Mouse (Mus musculus): ENCODE data around the gene Lrrc47. TPM values are rescaled to one million over a fixed set of nuclear protein-coding genes. Genes with fewer than 3 reads are reported as not detected.

Lrrc47 gene
- polyA plus RNA-seq, 1 experiment, result not detected

- WGBS, result 72% methylated on average over 4 of the region's 4 CpGs
- Histone ChIP-seq H3K4me3 (ENCODE audit: insufficient read depth, low read depth, low read length) (no peak overlapping the region), H3K4me1 (ENCODE audit: control insufficient read depth, insufficient read depth, low read length) (no peaks in the 10 kb centered on the region)
These were observed 46.2 kb downstream of the Lrrc47 start for GRCm38 (mm10) chr4:154057696-154058095.

GRCm38 (mm10) chr4:154064827-154065773, 53.6 kb downstream of the Lrrc47 start:
- WGBS, result 61% methylated on average over 14 of the region's 14 CpGs
- TF ChIP-seq POLR2A (IDR thresholded peaks at IDR 0.05; ENCODE audit: insufficient read depth, low read depth, low read length) (no peak), CTCF (IDR thresholded peaks at IDR 0.05; ENCODE audit: insufficient read depth, low read depth, low read length) (no peak)
- H3K4me1 ChIP-seq (ENCODE audit: control insufficient read depth, insufficient read depth, low read length), result no peaks in the 10 kb centered on the region
- no peak overlapping the region for H3K27ac ChIP-seq (ENCODE audit: insufficient read depth, low read depth, low read length)
- H3K4me3 ChIP-seq (ENCODE audit: insufficient read depth, low read depth, low read length), result no peak overlapping the region

More at GRCm38 (mm10) chr4:154057696-154058095, 46.2 kb downstream of the Lrrc47 start:
- no peak overlapping the region for H3K27ac ChIP-seq (ENCODE audit: insufficient read depth, low read depth, low read length)
- no peak for TF ChIP-seq CTCF (IDR thresholded peaks at IDR 0.05; ENCODE audit: insufficient read depth, low read depth, low read length)

- 7% methylated on average over 5 of the region's 5 CpGs for WGBS
These were observed 59.4 kb downstream of the Lrrc47 start for GRCm38 (mm10) chr4:154070896-154071295.

More at GRCm38 (mm10) chr4:154070896-154071295, 59.4 kb downstream of the Lrrc47 start:
- TF ChIP-seq POLR2A (IDR thresholded peaks at IDR 0.05; ENCODE audit: insufficient read depth, low read depth, low read length) (no peak), CTCF (IDR thresholded peaks at IDR 0.05; ENCODE audit: insufficient read depth, low read depth, low read length) (no peak)
- Histone ChIP-seq H3K4me3 (ENCODE audit: insufficient read depth, low read depth, low read length) (no peak overlapping the region), H3K27ac (ENCODE audit: insufficient read depth, low read depth, low read length) (no peak overlapping the region), H3K4me1 (ENCODE audit: control insufficient read depth, insufficient read depth, low read length) (no peaks in the 10 kb centered on the region)

Other genes starting within 250 kb of the Lrrc47 start
- gene A430005L14Rik, start 54.5 kb upstream of the Lrrc47 start, polyA plus RNA-seq (2012; ENCODE audit: insufficient read depth, insufficient read length, low replicate concordance, missing spikeins), result not detected in 2 replicates
- gene Dffb, start 36.6 kb upstream of the Lrrc47 start, polyA plus RNA-seq (2012; ENCODE audit: insufficient read depth, insufficient read length, low replicate concordance, missing spikeins), result not detected in 2 replicates
- not detected in 2 replicates for gene Cep104, start 36.5 kb upstream of the Lrrc47 start, polyA plus RNA-seq (2012; ENCODE audit: insufficient read depth, insufficient read length, low replicate concordance, missing spikeins)
- gene Smim1, start 14.5 kb downstream of the Lrrc47 start, polyA plus RNA-seq (2012; ENCODE audit: insufficient read depth, insufficient read length, low replicate concordance, missing spikeins), result not detected in 2 replicates
- gene Ccdc27, start 30.9 kb downstream of the Lrrc47 start, polyA plus RNA-seq (2012; ENCODE audit: insufficient read depth, insufficient read length, low replicate concordance, missing spikeins), result not detected in 2 replicates
- gene Trp73, start 128.5 kb downstream of the Lrrc47 start, polyA plus RNA-seq (2012; ENCODE audit: insufficient read depth, insufficient read length, low replicate concordance, missing spikeins), result not detected in 2 replicates
- gene Wrap73, start 130.6 kb downstream of the Lrrc47 start, polyA plus RNA-seq (2012; ENCODE audit: insufficient read depth, insufficient read length, low replicate concordance, missing spikeins), result not detected in 2 replicates
- not detected in 2 replicates for gene Tprgl, start 148.9 kb downstream of the Lrrc47 start, polyA plus RNA-seq (2012; ENCODE audit: insufficient read depth, insufficient read length, low replicate concordance, missing spikeins)
- not detected in 2 replicates for gene Megf6, start 159.0 kb downstream of the Lrrc47 start, polyA plus RNA-seq (2012; ENCODE audit: insufficient read depth, insufficient read length, low replicate concordance, missing spikeins)

Measured in olfactory bulb, adult 2 months (tissue).